Mouse (Mus musculus) heart, embryonic 14.5 days (tissue): ENCODE data around the gene Nectin2. TPM values are rescaled to one million over a fixed set of nuclear protein-coding genes. Genes with fewer than 3 reads are reported as not detected.

ENCODE experiments used
- ATAC-seq: fragments of 200-750 bp; cut with Nextera tagmentation; 2 replicates; pipeline ENCODE4 v1.8.0; 2017; ENCODE audit warnings: low read depth, moderate TSS enrichment; ENCODE audit not compliant: insufficient number of reproducible peaks, insufficient read depth, low FRiP score
- H3K27ac ChIP-seq, 2 experiments: fragments of 200-500 bp in 1 of 2; fragments of 300-500 bp in 1 of 2; sonication (generic) in 1 of 2; replicated peaks in 1 of 2; 2 replicates each; pipeline ENCODE4 v1.5.1; 2012 to 2014; ENCODE audit warnings: low read depth in 2 of 2, low read length in 2 of 2, control low read depth in 1 of 2, mild to moderate bottlenecking in 1 of 2, mixed read lengths in 1 of 2; ENCODE audit not compliant: control insufficient read depth in 1 of 2, insufficient read depth in 1 of 2
- H3K27me3 ChIP-seq: fragments of 300-500 bp; sonication (generic); 2 replicates; pipeline ENCODE4 v1.6.1; 2014; ENCODE audit warnings: mild to moderate bottlenecking, low read length, control low read depth; ENCODE audit not compliant: control insufficient read depth, insufficient read depth
- H3K36me3 ChIP-seq: fragments of 300-500 bp; sonication (generic); 2 replicates; pipeline ENCODE4 v1.6.1; 2014; ENCODE audit warnings: mild to moderate bottlenecking, control low read depth, low read length, mixed read lengths; ENCODE audit not compliant: control insufficient read depth, insufficient read depth
- H3K4me1 ChIP-seq, 2 experiments: fragments of 200-500 bp in 1 of 2; fragments of 300-500 bp in 1 of 2; sonication (generic) in 1 of 2; 2 replicates each; pipeline ENCODE4 v1.6.1; 2012 to 2014; ENCODE audit warnings: low read length in 2 of 2, control low read depth in 1 of 2, mixed read lengths in 1 of 2; ENCODE audit not compliant: control insufficient read depth in 2 of 2, insufficient read depth in 2 of 2
- H3K4me2 ChIP-seq: fragments of 300-500 bp; sonication (generic); 2 replicates; pipeline ENCODE4 v1.6.1; 2014; ENCODE audit warnings: mild to moderate bottlenecking, low read length
- H3K4me3 ChIP-seq, 2 experiments: fragments of 200-500 bp in 1 of 2; fragments of 300-500 bp in 1 of 2; sonication (generic) in 1 of 2; 2 replicates each; pipeline ENCODE4 v1.5.1; 2012 to 2014; ENCODE audit warnings: low read length in 2 of 2, mild to moderate bottlenecking in 2 of 2, control low read depth in 1 of 2, low read depth in 1 of 2, moderate library complexity in 1 of 2; ENCODE audit not compliant: control insufficient read depth in 1 of 2, insufficient read depth in 1 of 2
- H3K9ac ChIP-seq: fragments of 300-500 bp; sonication (generic); 2 replicates; pipeline ENCODE4 v1.6.1; 2014; ENCODE audit warnings: mild to moderate bottlenecking, low read length
- H3K9me3 ChIP-seq: fragments of 300-500 bp; sonication (generic); 2 replicates; pipeline ENCODE4 v1.6.1; 2016; ENCODE audit warnings: low read length, control low read depth; ENCODE audit not compliant: control insufficient read depth
- WGBS: fragments of 180-500 bp; shearing (Covaris S2); extraction: QIAGEN DNeasy Blood & Tissue Kit; methylation state at CpG from one replicate; pipeline ENCODE4 v1.1.7; 2014; 5-methylcytosine and 5-hydroxymethylcytosine counted together
- polyA plus RNA-seq: library from polyadenylated mRNA; unstranded; fragments of >200 nt; fragmentation: Nextera tagmentation; extraction: Ambion mirVana; gene quantifications from 2 replicates; pipeline ENCODE4 v1.2.1, GENCODE M21; 2014

The Nectin2 gene
- polyA plus RNA-seq, 1 experiment from 2014 or later = 68.4 TPM

GRCm38 (mm10) chr7:19681202-19681694, 69.0 kb downstream of the Nectin2 start, which contains the start of the genes Gm44805 and Apoc4:
Gene Gm44805, minus strand, starts transcription at chr7:19681423.
Gene Apoc4, minus strand, starts transcription at chr7:19681479.
- no peaks in the 10 kb centered on the region for H3K36me3 ChIP-seq
- 36% methylated on average over 8 of the region's 8 CpGs for WGBS
- peaks cover 0 to 4% of the 10 kb centered on the region in 2 experiments; a peak in 1 of 4 replicates for H3K4me1 ChIP-seq
- no peaks in the 10 kb centered on the region for H3K27me3 ChIP-seq
- ATAC-seq = no peak
- no peak within 1 kb of the TSS for H3K4me3 ChIP-seq
- H3K4me2 ChIP-seq = no peak within 1 kb of the TSS
- no peaks in the 10 kb centered on the region for H3K9me3 ChIP-seq
- H3K9ac ChIP-seq = 0 out of 2 replicates have a peak within 1 kb of the TSS, but pooled peaks have one; percentile 21
- no peak within 1 kb of the TSS for H3K27ac ChIP-seq

GRCm38 (mm10) chr7:19680702-19681101, 69.6 kb downstream of the Nectin2 start:
- 91% methylated on average over 2 of the region's 2 CpGs for WGBS
- H3K9me3 ChIP-seq = no peaks in the 10 kb centered on the region
- no peak for ATAC-seq
- H3K4me1 ChIP-seq = peaks cover 0 to 4% of the 10 kb centered on the region in 2 experiments; a peak in 1 of 4 replicates
- H3K4me3 ChIP-seq = no peak overlapping the region
- no peak overlapping the region for H3K27ac ChIP-seq
- H3K27me3 ChIP-seq = no peaks in the 10 kb centered on the region
- H3K4me2 ChIP-seq = no peak overlapping the region
- H3K9ac ChIP-seq = no peak overlapping the region
- H3K36me3 ChIP-seq = no peaks in the 10 kb centered on the region

- no peak for ATAC-seq
- Histone ChIP-seq H3K4me1 (peaks cover 0 to 4% of the 10 kb centered on the region in 2 experiments; a peak in 1 of 4 replicates), H3K4me3 (no peak overlapping the region), H3K27ac (no peak overlapping the region), H3K27me3 (no peaks in the 10 kb centered on the region), H3K9ac (no peak overlapping the region), H3K9me3 (no peaks in the 10 kb centered on the region), H3K36me3 (no peaks in the 10 kb centered on the region), H3K4me2 (no peak overlapping the region)
- WGBS = 89% methylated on average over 3 of the region's 3 CpGs
Observed at GRCm38 (mm10) chr7:19678901-19679300, 71.4 kb downstream of the Nectin2 start.

GRCm38 (mm10) chr7:19677872-19678271, 72.4 kb downstream of the Nectin2 start, which contains the start of gene Apoc2:
Gene Apoc2, minus strand, starts transcription at chr7:19677941.
- Histone ChIP-seq H3K27me3 (no peaks in the 10 kb centered on the region), H3K4me2 (no peak within 1 kb of the TSS), H3K27ac (no peak within 1 kb of the TSS), H3K9ac (no peak within 1 kb of the TSS), H3K36me3 (no peaks in the 10 kb centered on the region), H3K4me1 (peaks cover 0 to 4% of the 10 kb centered on the region in 2 experiments; a peak in 1 of 4 replicates), H3K4me3 (no peak within 1 kb of the TSS), H3K9me3 (no peaks in the 10 kb centered on the region)
- WGBS = 61% methylated on average over 8 of the region's 8 CpGs
- ATAC-seq = no peak

GRCm38 (mm10) chr7:19676662-19677061, 73.6 kb downstream of the Nectin2 start:
- no peak overlapping the region for H3K4me3 ChIP-seq
- no peak overlapping the region for H3K27ac ChIP-seq
- H3K36me3 ChIP-seq = no peaks in the 10 kb centered on the region
- H3K4me2 ChIP-seq = no peak overlapping the region
- H3K9me3 ChIP-seq = no peaks in the 10 kb centered on the region
- H3K4me1 ChIP-seq = peaks cover 0 to 4% of the 10 kb centered on the region in 2 experiments; a peak in 1 of 4 replicates
- 44% methylated on average over 1 of the region's 1 CpGs for WGBS
- no peak for ATAC-seq
- H3K9ac ChIP-seq = no peak overlapping the region
- no peaks in the 10 kb centered on the region for H3K27me3 ChIP-seq

GRCm38 (mm10) chr7:19675824-19676223, 74.5 kb downstream of the Nectin2 start:
- Histone ChIP-seq H3K4me3 (no peak overlapping the region), H3K4me1 (no peaks in the 10 kb centered on the region; a peak in 1 of 4 replicates), H3K27ac (no peak overlapping the region), H3K9ac (no peak overlapping the region), H3K36me3 (no peaks in the 10 kb centered on the region), H3K4me2 (no peak overlapping the region), H3K27me3 (no peaks in the 10 kb centered on the region), H3K9me3 (no peaks in the 10 kb centered on the region)
- no peak for ATAC-seq
- WGBS = 76% methylated on average over 10 of the region's 10 CpGs

GRCm38 (mm10) chr7:19673083-19673699, 77.1 kb downstream of the Nectin2 start:
- no peak overlapping the region for H3K4me3 ChIP-seq
- no peaks in the 10 kb centered on the region for H3K27me3 ChIP-seq
- no peak for ATAC-seq
- no peak overlapping the region for H3K4me2 ChIP-seq
- H3K27ac ChIP-seq = no peak overlapping the region
- H3K9me3 ChIP-seq = no peaks in the 10 kb centered on the region
- H3K36me3 ChIP-seq = no peaks in the 10 kb centered on the region
- peaks cover 4% of the 10 kb centered on the region in 2 experiments; a peak in 3 of 4 replicates for H3K4me1 ChIP-seq
- 52% methylated on average over 14 of the region's 14 CpGs for WGBS
- no peak overlapping the region for H3K9ac ChIP-seq
